Mouse (Mus musculus) thymus, adult 2 months (tissue): ENCODE data around the gene Gpr18. TPM values are rescaled to one million over a fixed set of nuclear protein-coding genes. Genes with fewer than 3 reads are reported as not detected.
A peak's percentile ranks its signal among the peaks of the same experiment; 100 is the strongest.

Experiments used
- DNase-seq: peaks from one replicate; pipeline ENCODE4 v3.0.0; 2021
- H3K27ac ChIP-seq: fragments of 200-500 bp; 2 replicates; pipeline ENCODE4 v1.5.1; 2012; ENCODE audit warnings: low read length, control low read depth; ENCODE audit not compliant: control insufficient read depth, insufficient read depth
- H3K27me3 ChIP-seq: fragments of 200-500 bp; 2 replicates; pipeline ENCODE4 v1.6.1; 2012; ENCODE audit warnings: mild to moderate bottlenecking, low read length, moderate library complexity, mixed read lengths; ENCODE audit not compliant: control insufficient read depth, insufficient read depth
- H3K36me3 ChIP-seq: fragments of 200-500 bp; 2 replicates; pipeline ENCODE4 v1.6.1; 2012; ENCODE audit warnings: mild to moderate bottlenecking, low read length, moderate library complexity; ENCODE audit not compliant: control insufficient read depth, insufficient read depth
- H3K4me1 ChIP-seq: fragments of 200-500 bp; replicated peaks from 2 replicates; pipeline ENCODE4 v1.6.1; 2012; ENCODE audit warnings: low read length; ENCODE audit not compliant: control insufficient read depth, insufficient read depth
- H3K4me3 ChIP-seq: fragments of 200-500 bp; 2 replicates; pipeline ENCODE4 v1.5.1; 2012; ENCODE audit warnings: mild to moderate bottlenecking, low read length, control low read depth, moderate library complexity; ENCODE audit not compliant: control insufficient read depth, insufficient read depth
- CTCF ChIP-seq: fragments of 200-500 bp; IDR thresholded peaks from 2 replicates; pipeline ENCODE4 v1.5.1; 2012; ENCODE audit warnings: mild to moderate bottlenecking, control low read depth, low read length, moderate library complexity, borderline replicate concordance; ENCODE audit not compliant: control insufficient read depth, poor library complexity, insufficient read depth; ENCODE audit errors: extremely low read depth
- POLR2A ChIP-seq: fragments of 200-500 bp; IDR thresholded peaks from 2 replicates; pipeline ENCODE4 v1.6.1; 2012; ENCODE audit warnings: mild to moderate bottlenecking, low read length, control low read depth, moderate library complexity; ENCODE audit not compliant: control insufficient read depth, poor library complexity, insufficient read depth; ENCODE audit errors: extremely low read depth
- WGBS: fragments of 180-500 bp; shearing (Covaris S2); methylation state at CpG from one replicate; pipeline ENCODE4 v1.1.7; 2018; 5-methylcytosine and 5-hydroxymethylcytosine counted together
- polyA plus RNA-seq: library from polyadenylated mRNA; depleted of rRNA; stranded (reverse); fragments of >200 nt; gene quantifications from 2 replicates; pipeline ENCODE4 v1.2.3, GENCODE M21; 2012

Gpr18 gene
- polyA plus RNA-seq, 1 experiment: 32.8 TPM

DNA sequence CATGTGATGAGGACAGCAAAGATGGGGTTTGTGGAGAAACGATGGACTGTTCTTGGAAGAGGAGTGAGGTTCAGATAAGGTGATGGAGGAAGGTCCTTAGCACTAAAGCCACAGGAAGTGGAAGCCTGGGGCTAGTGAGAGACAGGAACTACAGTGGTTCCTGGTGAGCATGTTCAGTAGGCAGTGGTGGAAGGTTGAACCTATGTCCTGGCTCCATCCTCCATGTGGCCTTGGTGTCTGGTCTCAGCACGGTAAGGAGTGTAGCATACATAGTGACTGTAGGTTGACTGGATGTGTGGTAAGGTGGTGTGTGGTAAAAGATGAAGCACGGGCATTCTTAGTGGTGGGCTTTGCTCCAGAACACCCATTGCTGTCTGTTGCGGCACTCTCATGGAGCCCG is 34.3 kb upstream of the Gpr18 start:
- WGBS: 60% methylated on average over 5 of the region's 5 CpGs
- no peak overlapping the region for H3K27ac ChIP-seq
- peaks cover 45% of the 10 kb centered on the region for H3K4me1 ChIP-seq
- DNase-seq: no peak
- no peak overlapping the region for H3K4me3 ChIP-seq
- no peaks in the 10 kb centered on the region for H3K36me3 ChIP-seq
- H3K27me3 ChIP-seq: no peaks in the 10 kb centered on the region
- TF ChIP-seq POLR2A (no peak), CTCF (no peak)

DNA sequence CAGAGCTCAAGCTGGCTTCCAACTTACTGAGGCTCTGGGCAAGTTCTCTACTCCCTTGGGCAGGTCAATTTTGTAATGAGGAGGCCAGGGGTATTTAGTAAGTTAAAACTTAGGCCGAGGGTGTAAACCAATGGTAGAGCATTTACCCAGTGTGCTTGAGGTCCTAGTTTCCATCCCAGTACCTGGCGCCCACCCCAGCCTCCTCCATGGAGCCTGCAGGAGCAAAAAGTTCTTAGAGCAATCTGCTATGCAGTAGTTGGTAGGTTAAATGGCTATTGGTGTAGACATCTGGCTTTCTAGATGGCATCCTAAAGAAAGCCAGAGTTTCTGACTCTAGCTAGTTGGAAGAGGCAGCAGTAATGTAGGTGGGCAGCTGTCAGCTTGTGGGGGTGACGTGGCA is 33.9 kb upstream of the Gpr18 start:
- Histone ChIP-seq H3K4me1 (peaks cover 40% of the 10 kb centered on the region), H3K36me3 (no peaks in the 10 kb centered on the region), H3K4me3 (no peak overlapping the region), H3K27ac (0 out of 2 replicates have a peak overlapping the region, but pooled peaks have one; percentile 15), H3K27me3 (no peaks in the 10 kb centered on the region)
- WGBS: 96% methylated on average over 3 of the region's 3 CpGs
- DNase-seq: no peak
- TF ChIP-seq POLR2A (no peak), CTCF (no peak)

DNA sequence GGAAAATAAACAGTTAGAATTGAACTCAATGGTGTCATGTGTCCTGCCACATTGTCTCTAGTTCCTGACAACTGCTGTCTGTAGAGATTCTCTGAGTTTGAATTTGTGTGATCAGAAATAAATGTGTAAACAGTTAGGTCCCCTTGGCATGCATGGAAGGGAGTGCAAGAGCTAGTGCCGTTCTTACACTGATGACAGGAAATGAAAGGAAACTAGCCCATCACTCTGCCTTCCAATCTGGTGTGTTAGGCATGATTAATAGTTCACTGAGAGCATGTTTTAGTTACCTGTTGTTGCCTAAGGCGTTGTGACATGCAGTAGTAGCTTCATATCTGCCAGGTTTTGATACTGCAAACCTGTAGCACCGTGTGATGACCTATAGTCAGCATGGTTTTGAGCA is 32.4 kb upstream of the Gpr18 start:
- H3K27ac ChIP-seq: no peak overlapping the region; the same call in 1 of the 2 replicates
- H3K36me3 ChIP-seq: no peaks in the 10 kb centered on the region
- no peak for DNase-seq
- H3K4me3 ChIP-seq: no peak overlapping the region
- TF ChIP-seq CTCF (no peak), POLR2A (no peak)
- no peaks in the 10 kb centered on the region for H3K27me3 ChIP-seq
- H3K4me1 ChIP-seq: peaks cover 31% of the 10 kb centered on the region
- 90% methylated on average over 3 of the region's 3 CpGs for WGBS

DNA sequence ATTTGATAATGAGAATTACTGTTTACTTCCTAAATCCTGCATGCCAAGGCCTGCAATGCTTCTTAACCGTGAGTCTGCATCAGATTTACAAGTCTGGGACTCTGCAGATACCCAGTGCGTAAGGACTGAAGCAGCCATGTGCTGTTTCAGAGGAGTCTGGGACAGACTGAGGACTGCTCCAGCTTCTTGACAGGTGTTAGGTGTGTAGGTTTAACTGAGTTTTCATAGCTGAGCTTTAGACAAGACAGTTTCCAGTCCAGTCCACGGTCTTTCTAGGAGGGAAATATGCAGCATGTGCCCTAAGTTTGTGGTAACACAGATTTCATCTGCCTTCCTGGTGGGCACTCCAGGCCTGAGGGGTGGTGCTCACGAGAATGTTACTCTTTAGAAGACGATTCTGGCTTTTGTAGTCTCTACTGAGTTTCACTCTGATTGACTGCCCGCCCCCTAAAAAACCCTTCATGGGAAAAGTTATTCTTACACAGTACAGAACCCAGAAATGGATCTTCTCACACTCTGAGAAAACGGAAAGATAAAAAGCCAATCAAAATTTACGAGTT is 31.7 kb upstream of the Gpr18 start:
- no peaks in the 10 kb centered on the region for H3K36me3 ChIP-seq
- H3K4me3 ChIP-seq: no peak overlapping the region
- H3K27ac ChIP-seq: peak overlapping the region; percentile 66; the same call in 1 of the 2 replicates
- no peaks in the 10 kb centered on the region for H3K27me3 ChIP-seq
- TF ChIP-seq CTCF (no peak), POLR2A (no peak)
- peaks cover 31% of the 10 kb centered on the region for H3K4me1 ChIP-seq
- WGBS: 70% methylated on average over 8 of the region's 8 CpGs
- no peak for DNase-seq

DNA sequence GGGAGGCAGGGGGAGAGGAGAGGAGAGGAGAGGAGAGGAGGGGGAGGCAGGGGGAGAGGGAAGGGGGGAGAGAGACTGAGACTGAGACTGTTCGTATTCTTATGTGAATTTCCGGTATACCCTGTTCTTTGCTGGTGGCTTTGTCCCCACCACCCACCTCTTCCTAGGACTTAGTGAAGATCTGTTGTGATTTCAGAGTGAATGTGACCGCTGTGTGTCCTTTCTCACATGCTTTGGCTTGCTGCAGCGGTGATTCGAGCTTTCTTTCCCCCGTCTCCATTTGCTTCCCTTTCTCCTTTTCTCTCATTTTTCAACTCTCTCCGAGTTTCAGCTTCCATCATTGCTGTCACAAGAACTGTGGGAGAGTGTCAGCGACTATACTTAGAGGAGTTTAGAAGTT is 31.1 kb upstream of the Gpr18 start:
- Histone ChIP-seq H3K27me3 (no peaks in the 10 kb centered on the region), H3K4me1 (peaks cover 28% of the 10 kb centered on the region), H3K4me3 (no peak overlapping the region), H3K27ac (peak overlapping the region; percentile 73), H3K36me3 (no peaks in the 10 kb centered on the region)
- 65% methylated on average over 8 of the region's 8 CpGs for WGBS
- no peak for DNase-seq
- TF ChIP-seq POLR2A: no peak

DNA sequence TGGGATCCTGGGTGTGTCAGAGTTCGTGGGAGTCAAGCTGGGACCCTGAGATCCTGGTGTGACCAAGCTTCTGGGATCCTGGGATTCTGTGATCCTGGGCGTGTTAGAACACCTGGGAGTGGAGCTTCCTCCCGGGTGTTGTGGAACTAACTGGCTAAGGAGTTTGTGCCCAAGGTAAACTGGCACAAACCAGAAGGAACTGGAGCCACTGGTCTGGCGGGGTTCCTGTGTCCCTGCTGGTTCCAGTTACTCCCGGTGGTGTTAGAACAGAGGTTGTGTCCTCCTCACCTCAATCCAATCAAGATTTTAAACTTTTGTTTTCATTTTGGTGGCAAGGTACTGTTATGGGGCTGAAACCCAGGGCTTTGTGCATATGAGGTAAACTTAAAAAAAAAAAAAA is 30.6 kb upstream of the Gpr18 start:
- DNase-seq: no peak
- no peak overlapping the region for H3K4me3 ChIP-seq
- WGBS: 89% methylated on average over 5 of the region's 5 CpGs
- no peaks in the 10 kb centered on the region for H3K27me3 ChIP-seq
- peak overlapping the region; percentile 78 for H3K27ac ChIP-seq
- peaks cover 24% of the 10 kb centered on the region for H3K4me1 ChIP-seq
- H3K36me3 ChIP-seq: no peaks in the 10 kb centered on the region
- no peak for TF ChIP-seq POLR2A
- TF ChIP-seq CTCF: no peak

DNA sequence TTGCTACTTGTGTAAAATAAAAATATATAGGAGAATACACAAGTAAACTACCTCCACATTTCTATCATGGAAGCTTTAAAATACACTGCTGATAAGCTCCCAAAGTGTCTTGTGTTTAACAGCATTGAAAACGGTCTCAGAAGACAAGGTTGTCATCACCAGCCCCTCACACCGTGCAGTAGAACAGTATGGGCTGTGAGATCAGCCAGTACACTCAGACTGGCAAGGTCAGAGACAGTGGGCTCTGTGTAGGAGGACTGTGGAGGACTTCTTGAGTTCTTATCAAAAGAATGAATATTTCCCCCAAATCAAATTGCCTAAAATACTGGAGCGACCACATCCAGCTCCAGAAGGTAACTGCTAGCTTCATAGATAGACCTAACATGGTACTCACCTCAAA is 24.0 kb upstream of the Gpr18 start:
- WGBS: 97% methylated on average over 3 of the region's 3 CpGs
- H3K27me3 ChIP-seq: no peaks in the 10 kb centered on the region
- DNase-seq: no peak

More for the DNA sequence above, 24.0 kb upstream of the Gpr18 start:
- peaks cover 17% of the 10 kb centered on the region for H3K4me1 ChIP-seq
- peak overlapping the region; percentile 60; the same call in 1 of the 2 replicates for H3K27ac ChIP-seq
- H3K36me3 ChIP-seq: no peaks in the 10 kb centered on the region
- no peak for TF ChIP-seq POLR2A
- no peak for TF ChIP-seq CTCF
- H3K4me3 ChIP-seq: no peak overlapping the region
